Mouse (Mus musculus) thymus, adult 2 months (tissue): Measurements from ENCODE around the gene Tet2. TPM values are rescaled to one million over a fixed set of nuclear protein-coding genes. Genes with fewer than 3 reads are reported as not detected.
"Not testable (repeated sequence)": the region's sequence is repeated elsewhere in the genome, so short reads cannot be mapped to it uniquely, and the experiment has no call there.

Source experiments
- DNase-seq: peaks from one replicate; pipeline ENCODE4 v3.0.0; 2021
- H3K27ac ChIP-seq: fragments of 200-500 bp; 2 replicates; pipeline ENCODE4 v1.5.1; 2012; ENCODE audit warnings: low read length, control low read depth; ENCODE audit not compliant: control insufficient read depth, insufficient read depth
- H3K27me3 ChIP-seq: fragments of 200-500 bp; 2 replicates; pipeline ENCODE4 v1.6.1; 2012; ENCODE audit warnings: mild to moderate bottlenecking, low read length, moderate library complexity, mixed read lengths; ENCODE audit not compliant: control insufficient read depth, insufficient read depth
- H3K36me3 ChIP-seq: fragments of 200-500 bp; 2 replicates; pipeline ENCODE4 v1.6.1; 2012; ENCODE audit warnings: mild to moderate bottlenecking, low read length, moderate library complexity; ENCODE audit not compliant: control insufficient read depth, insufficient read depth
- H3K4me1 ChIP-seq: fragments of 200-500 bp; replicated peaks from 2 replicates; pipeline ENCODE4 v1.6.1; 2012; ENCODE audit warnings: low read length; ENCODE audit not compliant: control insufficient read depth, insufficient read depth
- H3K4me3 ChIP-seq: fragments of 200-500 bp; 2 replicates; pipeline ENCODE4 v1.5.1; 2012; ENCODE audit warnings: mild to moderate bottlenecking, low read length, control low read depth, moderate library complexity; ENCODE audit not compliant: control insufficient read depth, insufficient read depth
- CTCF ChIP-seq: fragments of 200-500 bp; IDR thresholded peaks from 2 replicates; pipeline ENCODE4 v1.5.1; 2012; ENCODE audit warnings: mild to moderate bottlenecking, control low read depth, low read length, moderate library complexity, borderline replicate concordance; ENCODE audit not compliant: control insufficient read depth, poor library complexity, insufficient read depth; ENCODE audit errors: extremely low read depth
- POLR2A ChIP-seq: fragments of 200-500 bp; IDR thresholded peaks from 2 replicates; pipeline ENCODE4 v1.6.1; 2012; ENCODE audit warnings: mild to moderate bottlenecking, low read length, control low read depth, moderate library complexity; ENCODE audit not compliant: control insufficient read depth, poor library complexity, insufficient read depth; ENCODE audit errors: extremely low read depth
- WGBS: fragments of 180-500 bp; shearing (Covaris S2); methylation state at CpG from one replicate; pipeline ENCODE4 v1.1.7; 2018; 5-methylcytosine and 5-hydroxymethylcytosine counted together
- polyA plus RNA-seq: library from polyadenylated mRNA; depleted of rRNA; stranded (reverse); fragments of >200 nt; gene quantifications from 2 replicates; pipeline ENCODE4 v1.2.3, GENCODE M21; 2012

Gene Tet2
- polyA plus RNA-seq, 1 experiment, result 13.0 TPM

DNA sequence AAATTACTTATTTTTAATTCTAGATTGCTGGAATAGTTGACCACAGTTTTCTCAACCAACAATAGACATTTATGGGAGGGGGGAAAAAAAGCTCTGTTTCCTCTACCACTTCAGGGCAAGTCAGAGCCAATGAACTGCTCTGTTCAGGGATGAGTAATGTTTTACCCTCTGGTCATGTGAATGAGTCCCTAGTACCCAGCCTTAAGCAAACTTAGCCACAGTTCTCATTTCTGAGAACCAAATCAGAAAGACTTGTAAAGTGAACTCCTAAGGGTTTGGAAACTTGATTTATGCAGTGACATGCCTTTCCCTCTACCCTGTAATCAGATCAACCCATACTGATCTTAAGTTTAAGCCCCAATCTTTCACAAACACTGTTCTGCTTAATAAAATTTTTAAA, 2.9 kb downstream of the Tet2 start:
- Histone ChIP-seq H3K4me1 (peaks cover 4% of the 10 kb centered on the region), H3K4me3 (no peak overlapping the region), H3K27ac (no peak overlapping the region), H3K36me3 (no peaks in the 10 kb centered on the region), H3K27me3 (no peaks in the 10 kb centered on the region)
- TF ChIP-seq CTCF (no peak), POLR2A (no peak)
- DNase-seq, result no peak

DNA sequence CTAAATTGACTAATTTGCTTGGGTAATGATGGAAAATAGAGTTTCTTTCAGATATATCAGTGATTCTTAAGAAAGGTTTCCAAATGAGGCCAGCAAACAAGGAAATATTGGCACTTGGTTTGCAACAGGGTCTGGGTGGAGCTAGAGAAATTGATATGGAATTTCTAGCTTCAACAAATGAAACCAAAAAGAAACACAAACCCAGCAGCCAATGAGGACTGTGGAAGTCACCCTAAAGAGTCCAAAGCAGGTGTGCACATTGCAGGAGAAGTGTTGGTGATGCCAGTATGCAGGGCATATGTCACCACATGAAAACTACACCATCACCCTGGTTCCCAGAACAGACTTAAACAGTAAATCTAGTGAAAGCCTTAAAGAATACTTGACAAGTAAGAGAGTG, 3.9 kb downstream of the Tet2 start:
- no peak for TF ChIP-seq CTCF
- Histone ChIP-seq H3K4me3 (no peak overlapping the region), H3K4me1 (peaks cover 4% of the 10 kb centered on the region), H3K27me3 (no peaks in the 10 kb centered on the region), H3K36me3 (no peaks in the 10 kb centered on the region), H3K27ac (no peak overlapping the region)
- no peak for DNase-seq

- H3K4me3 ChIP-seq, result no peak overlapping the region
- H3K27ac ChIP-seq, result no peak overlapping the region
- 93% methylated on average over 4 of the region's 4 CpGs for WGBS
- H3K36me3 ChIP-seq, result no peaks in the 10 kb centered on the region
- H3K27me3 ChIP-seq, result no peaks in the 10 kb centered on the region
- H3K4me1 ChIP-seq, result peaks cover 4% of the 10 kb centered on the region
- TF ChIP-seq CTCF, result no peak
- TF ChIP-seq POLR2A, result no peak
- DNase-seq, result no peak
Observed at GRCm38 (mm10) chr3:133539991-133540390, 4.9 kb downstream of the Tet2 start.

DNA sequence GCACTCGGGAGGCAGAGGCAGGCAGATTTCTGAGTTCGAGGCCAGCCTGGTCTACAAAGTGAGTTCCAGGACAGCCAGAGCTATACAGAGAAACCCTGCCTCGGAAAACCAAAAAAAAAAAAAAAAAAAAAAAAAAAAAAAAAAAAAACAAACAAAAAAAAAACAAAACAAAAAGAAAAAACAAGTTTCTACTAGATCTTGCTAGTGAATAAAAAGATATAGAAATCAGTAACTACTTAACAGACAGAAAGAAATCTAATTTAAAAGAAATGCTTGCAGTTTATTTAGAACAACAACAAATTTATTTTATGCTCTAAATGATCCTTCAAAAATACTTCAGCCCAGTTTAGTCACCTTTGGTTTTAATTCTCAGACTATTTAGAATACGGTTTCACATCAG, 6.4 kb downstream of the Tet2 start:
- H3K27ac ChIP-seq, H3K27me3 ChIP-seq, DNase-seq, H3K36me3 ChIP-seq, H3K4me1 ChIP-seq, H3K4me3 ChIP-seq: not testable (repeated sequence)
- WGBS, result 93% methylated on average over 4 of the region's 4 CpGs

DNA sequence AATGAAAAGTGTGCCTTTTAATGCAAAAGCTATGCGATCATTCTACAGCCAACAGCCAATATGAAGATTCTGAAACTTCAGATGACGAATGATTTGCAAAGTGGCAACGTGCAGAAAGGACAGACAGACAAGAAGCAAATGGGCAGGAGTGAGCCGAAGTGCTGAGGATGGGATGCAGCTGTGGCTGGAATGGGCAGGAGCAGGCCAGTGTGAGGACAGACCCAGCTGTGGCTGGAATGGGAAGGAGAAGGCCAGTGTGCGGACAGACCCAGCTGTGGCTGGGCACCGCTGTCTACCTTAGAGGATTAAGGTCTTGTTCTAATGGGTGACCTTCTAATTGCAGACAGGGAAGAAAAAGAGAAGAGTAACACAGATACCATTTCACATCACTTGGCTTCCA, 9.3 kb downstream of the Tet2 start:
- no peak overlapping the region for H3K4me3 ChIP-seq
- WGBS, result 96% methylated on average over 6 of the region's 6 CpGs
- DNase-seq, result no peak
- H3K27ac ChIP-seq, result no peak overlapping the region
- TF ChIP-seq POLR2A, result no peak
- TF ChIP-seq CTCF, result no peak
- no peaks in the 10 kb centered on the region for H3K4me1 ChIP-seq
- H3K27me3 ChIP-seq, result no peaks in the 10 kb centered on the region
- no peaks in the 10 kb centered on the region for H3K36me3 ChIP-seq

GRCm38 (mm10) chr3:133534066-133534465, 10.9 kb downstream of the Tet2 start:
- 94% methylated on average over 6 of the region's 6 CpGs for WGBS

DNA sequence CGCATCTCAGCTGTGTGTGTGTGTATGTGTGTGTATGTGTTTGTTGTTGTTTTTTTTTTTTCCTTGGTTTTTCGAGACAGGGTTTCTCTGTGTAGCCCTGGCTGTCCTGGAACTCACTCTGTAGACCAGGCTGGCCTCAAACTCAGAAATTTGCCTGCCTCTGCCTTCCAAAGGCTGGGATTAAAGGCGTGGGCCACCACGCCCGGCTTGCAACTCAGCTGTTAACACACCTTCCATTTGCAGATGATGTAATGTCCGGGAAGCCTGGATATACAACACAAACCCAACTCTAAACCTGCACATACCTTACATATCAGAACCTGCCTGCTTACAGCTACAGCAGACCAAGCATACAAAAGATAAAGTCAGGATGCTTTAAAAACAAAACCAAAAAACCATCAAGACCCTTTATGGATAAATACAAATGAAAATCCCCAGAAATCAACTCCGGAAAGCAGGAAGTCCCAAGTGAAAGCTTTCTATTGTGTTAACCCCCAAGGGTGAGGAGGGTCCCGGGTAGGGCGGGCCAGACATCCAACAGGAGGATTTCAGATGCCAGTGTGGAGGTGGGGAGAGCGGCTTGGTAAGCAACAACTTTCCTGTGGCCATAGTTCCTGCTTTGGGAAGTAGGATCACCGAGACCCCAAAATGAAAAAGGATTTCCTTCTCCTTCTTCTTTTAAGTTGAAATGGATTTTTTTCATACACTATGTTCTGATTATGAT, 11.5 kb downstream of the Tet2 start:
- WGBS, result 90% methylated on average over 11 of the region's 11 CpGs
- no peak for DNase-seq
- Histone ChIP-seq H3K4me1 (no peaks in the 10 kb centered on the region), H3K27me3 (no peaks in the 10 kb centered on the region), H3K27ac (no peak overlapping the region), H3K36me3 (no peaks in the 10 kb centered on the region), H3K4me3 (no peak overlapping the region)
- TF ChIP-seq POLR2A (no peak), CTCF (no peak)

More at GRCm38 (mm10) chr3:133534066-133534465, 10.9 kb downstream of the Tet2 start:
- no peak overlapping the region for H3K27ac ChIP-seq
- TF ChIP-seq CTCF (no peak), POLR2A (no peak)
- DNase-seq, result no peak
- no peak overlapping the region for H3K4me3 ChIP-seq
- no peaks in the 10 kb centered on the region for H3K27me3 ChIP-seq
- H3K4me1 ChIP-seq, result no peaks in the 10 kb centered on the region
- no peaks in the 10 kb centered on the region for H3K36me3 ChIP-seq
